Mouse (Mus musculus): ENCODE results near the gene Farp1. TPM values are rescaled to one million over a fixed set of nuclear protein-coding genes. Genes with fewer than 3 reads are reported as not detected.

Gene Farp1
- polyA plus RNA-seq, 1 experiment from 2014 or later = 34.2 TPM

DNA sequence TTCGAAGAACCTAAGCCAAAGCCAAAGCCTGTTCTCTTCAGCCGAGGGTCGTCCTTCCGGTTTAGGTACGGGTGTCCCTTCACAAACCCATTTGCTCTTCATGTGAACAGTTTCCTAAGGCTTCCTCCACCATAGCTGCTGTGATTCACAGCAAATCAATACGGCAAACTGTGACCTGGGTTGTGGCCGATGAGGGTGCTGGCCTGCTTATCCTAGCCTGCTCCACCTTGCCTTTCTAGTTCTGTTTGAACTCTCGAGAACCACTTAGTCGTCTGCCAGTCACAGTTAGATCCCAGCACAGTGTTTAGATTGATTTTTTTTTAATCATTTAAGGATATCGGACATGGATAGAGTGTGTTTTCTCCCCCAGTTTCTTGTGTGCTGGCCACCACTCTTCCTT is 203.7 kb downstream of the Farp1 start:
- no peaks in the 10 kb centered on the region for H3K27me3 ChIP-seq (replicated peaks; ENCODE audit: control insufficient read depth, insufficient read depth, low read length)
- 87% methylated on average over 10 of the region's 10 CpGs for WGBS
- DNase-seq (ENCODE audit: low spot score) = no peak
- no peaks in the 10 kb centered on the region for H3K4me1 ChIP-seq (ENCODE audit: control insufficient read depth, insufficient read depth, low read length)
- H3K36me3 ChIP-seq (ENCODE audit: control insufficient read depth, insufficient read depth, low read length) = peaks cover 74% of the 10 kb centered on the region
- H3K9ac ChIP-seq (ENCODE audit: low read depth, low read length) = no peak overlapping the region
- H3K9me3 ChIP-seq (ENCODE audit: control insufficient read depth, low read length) = no peaks in the 10 kb centered on the region
- no peak overlapping the region for H3K4me2 ChIP-seq (ENCODE audit: low read depth, low read length)
- ATAC-seq (ENCODE audit: low read depth) = no peak
- no peak overlapping the region for H3K4me3 ChIP-seq (ENCODE audit: low read depth, low read length)
- H3K27ac ChIP-seq (replicated peaks; ENCODE audit: low read depth, low read length) = no peak overlapping the region

DNA sequence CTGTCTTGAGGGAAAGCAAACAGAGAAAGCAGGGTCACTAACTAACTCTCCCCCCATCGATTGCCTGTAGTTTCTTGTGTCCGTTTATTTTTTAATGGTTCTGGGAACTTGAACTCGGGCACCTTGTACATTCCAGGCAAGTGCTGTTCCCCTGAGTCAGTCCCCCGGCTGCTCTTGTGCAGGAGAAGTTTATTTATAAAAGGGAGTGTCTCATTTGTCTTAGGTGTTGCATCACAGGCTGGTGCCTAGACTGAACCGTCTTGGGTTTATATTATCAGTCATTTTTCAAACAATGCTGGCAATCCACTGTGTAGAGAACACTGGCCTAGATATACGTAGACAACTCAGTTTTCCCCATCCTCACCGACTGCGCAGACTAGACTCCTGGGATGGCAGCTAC is 204.4 kb downstream of the Farp1 start:
- DNase-seq (ENCODE audit: low spot score) (no peak), ATAC-seq (ENCODE audit: low read depth) (no peak)
- no peaks in the 10 kb centered on the region for H3K27me3 ChIP-seq (replicated peaks; ENCODE audit: control insufficient read depth, insufficient read depth, low read length)
- H3K4me2 ChIP-seq (ENCODE audit: low read depth, low read length) = no peak overlapping the region
- 68% methylated on average over 8 of the region's 8 CpGs for WGBS
- H3K9ac ChIP-seq (ENCODE audit: low read depth, low read length) = no peak overlapping the region
- H3K27ac ChIP-seq (replicated peaks; ENCODE audit: low read depth, low read length) = no peak overlapping the region
- peaks cover 78% of the 10 kb centered on the region for H3K36me3 ChIP-seq (ENCODE audit: control insufficient read depth, insufficient read depth, low read length)
- no peaks in the 10 kb centered on the region for H3K4me1 ChIP-seq (ENCODE audit: control insufficient read depth, insufficient read depth, low read length)
- H3K9me3 ChIP-seq (ENCODE audit: control insufficient read depth, low read length) = no peaks in the 10 kb centered on the region
- no peak overlapping the region for H3K4me3 ChIP-seq (ENCODE audit: low read depth, low read length)

DNA sequence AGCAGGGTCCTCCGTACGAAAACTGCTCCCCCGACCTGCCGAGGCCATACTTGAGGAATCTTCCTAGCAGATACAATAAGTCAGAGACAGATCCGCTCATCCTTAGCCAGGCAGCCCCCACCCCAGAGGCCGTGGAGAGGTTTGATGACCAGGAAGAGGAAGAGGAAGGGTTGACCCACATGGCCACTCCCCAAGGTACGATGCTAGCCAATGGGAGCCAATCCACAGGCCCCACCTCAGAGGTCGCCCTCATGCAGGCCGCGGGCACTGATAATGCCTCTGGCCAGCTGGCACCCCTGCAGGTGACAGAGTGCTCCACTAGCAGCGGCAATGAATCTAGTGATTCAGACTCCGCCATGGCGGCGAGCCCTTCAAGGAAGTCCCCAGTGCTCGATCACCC is 209.1 kb downstream of the Farp1 start:
- H3K9me3 ChIP-seq (ENCODE audit: control insufficient read depth, low read length) = no peaks in the 10 kb centered on the region
- H3K36me3 ChIP-seq (ENCODE audit: control insufficient read depth, insufficient read depth, low read length) = peaks cover 55% of the 10 kb centered on the region
- ATAC-seq (ENCODE audit: low read depth) = no peak

DNA sequence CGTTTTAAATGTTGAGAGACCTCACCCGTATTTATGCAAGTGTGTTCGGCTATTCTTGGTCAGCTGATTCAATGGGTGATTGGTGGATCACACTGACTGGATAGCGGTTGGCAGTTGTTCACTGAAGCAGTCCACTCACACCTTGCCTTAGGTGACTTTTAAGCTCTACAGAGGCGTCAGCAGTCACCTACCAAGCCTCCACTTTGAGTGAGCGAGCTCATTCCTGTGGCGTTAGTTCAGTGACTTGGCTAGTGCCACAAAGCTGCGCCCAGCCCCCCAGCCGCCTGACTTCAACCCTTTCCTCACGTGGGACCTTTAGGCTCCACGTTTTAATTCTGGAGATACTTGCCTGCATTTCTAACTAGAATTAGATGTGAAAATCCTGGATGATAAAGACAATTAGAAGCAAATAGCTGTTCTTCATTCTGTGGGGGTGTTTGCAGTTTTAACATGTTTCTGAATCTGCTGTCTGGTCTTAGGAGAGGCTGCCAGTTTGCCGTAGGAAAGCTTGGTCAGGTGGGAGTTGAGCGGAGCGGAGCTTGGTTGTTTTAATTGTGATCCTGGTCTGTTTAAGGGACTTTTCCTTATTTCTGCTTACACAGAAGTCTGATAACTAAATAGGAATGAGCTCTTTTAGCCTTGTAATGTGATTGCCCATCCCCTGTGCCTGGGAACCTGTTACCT is 211.2 kb downstream of the Farp1 start:
- no peaks in the 10 kb centered on the region for H3K9me3 ChIP-seq (ENCODE audit: control insufficient read depth, low read length)
- no peak overlapping the region for H3K9ac ChIP-seq (ENCODE audit: low read depth, low read length)
- DNase-seq (ENCODE audit: low spot score) = no peak
- no peak for ATAC-seq (ENCODE audit: low read depth)
- no peaks in the 10 kb centered on the region for H3K27me3 ChIP-seq (replicated peaks; ENCODE audit: control insufficient read depth, insufficient read depth, low read length)
- H3K4me1 ChIP-seq (ENCODE audit: control insufficient read depth, insufficient read depth, low read length) = peaks cover 29% of the 10 kb centered on the region
- peak overlapping the region; percentile 70 for H3K27ac ChIP-seq (replicated peaks; ENCODE audit: low read depth, low read length)
- WGBS = 64% methylated on average over 14 of the region's 14 CpGs
- H3K36me3 ChIP-seq (ENCODE audit: control insufficient read depth, insufficient read depth, low read length) = peaks cover 57% of the 10 kb centered on the region
- no peak overlapping the region for H3K4me2 ChIP-seq (ENCODE audit: low read depth, low read length)
- H3K4me3 ChIP-seq (ENCODE audit: low read depth, low read length) = no peak overlapping the region

More for the DNA sequence above, 209.1 kb downstream of the Farp1 start:
- no peak overlapping the region for H3K9ac ChIP-seq (ENCODE audit: low read depth, low read length)
- H3K4me2 ChIP-seq (ENCODE audit: low read depth, low read length) = no peak overlapping the region
- no peak for DNase-seq (ENCODE audit: low spot score)
- 92% methylated on average over 15 of the region's 15 CpGs for WGBS
- H3K4me3 ChIP-seq (ENCODE audit: low read depth, low read length) = no peak overlapping the region
- H3K27ac ChIP-seq (replicated peaks; ENCODE audit: low read depth, low read length) = no peak overlapping the region
- H3K27me3 ChIP-seq (replicated peaks; ENCODE audit: control insufficient read depth, insufficient read depth, low read length) = no peaks in the 10 kb centered on the region
- H3K4me1 ChIP-seq (ENCODE audit: control insufficient read depth, insufficient read depth, low read length) = peaks cover 29% of the 10 kb centered on the region

DNA sequence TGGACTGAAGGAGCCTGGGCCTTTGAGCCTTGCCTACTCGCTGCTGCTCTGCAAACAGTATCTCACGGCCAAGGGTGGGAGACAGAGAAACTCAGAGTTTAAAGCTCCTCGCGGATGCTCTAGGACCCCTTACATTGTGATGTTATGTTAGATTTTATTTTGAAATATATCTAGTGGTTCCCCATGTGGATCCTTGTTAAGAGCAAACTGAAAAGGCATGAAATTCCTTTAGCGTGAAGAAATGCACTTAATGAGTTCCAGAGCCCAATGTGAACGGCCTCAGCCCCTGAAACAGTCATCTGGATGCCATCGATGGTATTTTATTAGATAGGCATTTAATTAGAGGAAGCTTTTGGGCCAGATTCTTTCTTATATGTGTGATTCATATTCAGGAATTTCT is 212.3 kb downstream of the Farp1 start:
- WGBS = 16% methylated on average over 7 of the region's 7 CpGs
- peak overlapping the region; percentile 70 for H3K27ac ChIP-seq (replicated peaks; ENCODE audit: low read depth, low read length)

DNA sequence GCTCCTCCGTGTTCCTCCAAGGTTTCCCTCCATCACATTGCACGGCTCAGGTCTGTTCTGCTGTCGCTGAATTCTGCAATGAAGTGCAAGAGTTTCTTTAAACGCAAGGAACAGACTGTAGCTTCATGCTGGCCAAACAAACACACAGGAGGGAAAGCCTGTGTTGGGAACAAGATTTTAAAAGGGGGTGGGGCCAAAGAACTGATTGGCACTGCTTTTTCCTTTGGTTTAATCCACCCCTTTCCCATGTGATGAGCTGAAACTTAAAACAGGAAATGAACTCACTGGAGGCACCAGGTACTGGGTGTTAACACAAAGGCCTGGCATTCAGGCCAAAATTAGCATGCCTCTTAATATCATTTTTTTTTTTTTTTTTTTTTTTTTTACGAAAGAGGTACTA is 213.3 kb downstream of the Farp1 start:
- WGBS = 57% methylated on average over 5 of the region's 5 CpGs
- H3K4me1 ChIP-seq (ENCODE audit: control insufficient read depth, insufficient read depth, low read length) = peaks cover 29% of the 10 kb centered on the region
- DNase-seq (ENCODE audit: low spot score) (no peak), ATAC-seq (ENCODE audit: low read depth) (no peak)
- no peak overlapping the region for H3K9ac ChIP-seq (ENCODE audit: low read depth, low read length)
- peaks cover 35% of the 10 kb centered on the region for H3K36me3 ChIP-seq (ENCODE audit: control insufficient read depth, insufficient read depth, low read length)
- no peaks in the 10 kb centered on the region for H3K27me3 ChIP-seq (replicated peaks; ENCODE audit: control insufficient read depth, insufficient read depth, low read length)
- no peak overlapping the region for H3K4me2 ChIP-seq (ENCODE audit: low read depth, low read length)
- H3K9me3 ChIP-seq (ENCODE audit: control insufficient read depth, low read length) = no peaks in the 10 kb centered on the region
- no peak overlapping the region for H3K4me3 ChIP-seq (ENCODE audit: low read depth, low read length)
- H3K27ac ChIP-seq (replicated peaks; ENCODE audit: low read depth, low read length) = peak overlapping the region; percentile 70

More for the DNA sequence above, 212.3 kb downstream of the Farp1 start:
- Histone ChIP-seq H3K4me1 (ENCODE audit: control insufficient read depth, insufficient read depth, low read length) (peaks cover 29% of the 10 kb centered on the region), H3K9me3 (ENCODE audit: control insufficient read depth, low read length) (no peaks in the 10 kb centered on the region), H3K27me3 (replicated peaks; ENCODE audit: control insufficient read depth, insufficient read depth, low read length) (no peaks in the 10 kb centered on the region), H3K9ac (ENCODE audit: low read depth, low read length) (no peak overlapping the region), H3K4me3 (ENCODE audit: low read depth, low read length) (no peak overlapping the region), H3K36me3 (ENCODE audit: control insufficient read depth, insufficient read depth, low read length) (peaks cover 46% of the 10 kb centered on the region), H3K4me2 (ENCODE audit: low read depth, low read length) (no peak overlapping the region)
- DNase-seq (ENCODE audit: low spot score) (peak; percentile 94), ATAC-seq (ENCODE audit: low read depth) (peak; percentile 76)

DNA sequence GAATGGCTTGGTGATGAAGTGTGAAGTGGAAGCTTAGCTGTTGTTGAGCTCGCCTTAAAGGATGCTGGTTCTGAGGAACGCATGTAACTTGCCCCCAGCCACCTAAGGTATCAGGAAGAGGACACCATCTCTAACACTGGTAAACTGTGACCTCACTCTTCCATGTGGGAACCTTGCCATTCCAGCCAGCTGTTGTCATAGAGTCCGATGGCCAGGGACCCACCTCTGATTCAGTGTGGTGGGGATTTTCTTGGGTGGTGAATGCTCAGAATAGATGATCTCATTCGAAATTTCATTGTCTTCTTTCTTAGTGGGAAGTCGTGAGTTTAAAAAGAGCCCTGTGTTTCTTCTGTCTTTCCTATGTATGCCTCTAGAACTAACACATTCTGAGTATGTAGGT is 216.1 kb downstream of the Farp1 start:
- ATAC-seq (ENCODE audit: low read depth) (no peak), DNase-seq (ENCODE audit: low spot score) (no peak)
- Histone ChIP-seq H3K27me3 (replicated peaks; ENCODE audit: control insufficient read depth, insufficient read depth, low read length) (no peaks in the 10 kb centered on the region), H3K4me3 (ENCODE audit: low read depth, low read length) (no peak overlapping the region), H3K36me3 (ENCODE audit: control insufficient read depth, insufficient read depth, low read length) (peaks cover 41% of the 10 kb centered on the region), H3K4me1 (ENCODE audit: control insufficient read depth, insufficient read depth, low read length) (peaks cover 25% of the 10 kb centered on the region), H3K9me3 (ENCODE audit: control insufficient read depth, low read length) (no peaks in the 10 kb centered on the region), H3K9ac (ENCODE audit: low read depth, low read length) (no peak overlapping the region), H3K27ac (replicated peaks; ENCODE audit: low read depth, low read length) (no peak overlapping the region), H3K4me2 (ENCODE audit: low read depth, low read length) (no peak overlapping the region)
- WGBS = 83% methylated on average over 5 of the region's 5 CpGs

DNA sequence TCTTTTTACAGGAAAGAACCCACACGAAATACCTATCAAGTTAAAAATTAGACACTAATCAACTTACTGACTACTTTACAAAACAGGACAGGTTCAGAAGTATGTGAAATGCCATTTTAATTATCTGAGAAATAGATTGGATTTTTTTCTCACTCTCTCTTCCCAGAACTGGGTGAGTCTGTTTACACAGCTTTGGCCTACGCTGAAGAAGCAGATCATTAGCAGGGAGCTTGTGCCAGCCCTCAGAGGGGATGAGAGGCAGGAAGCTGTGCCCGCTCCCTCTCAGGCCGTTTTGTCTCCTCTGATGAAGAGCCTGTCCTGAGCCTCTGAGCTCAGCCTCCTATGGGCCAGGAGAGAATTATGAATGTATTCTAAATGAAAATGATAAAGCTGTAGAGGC is 216.7 kb downstream of the Farp1 start:
- DNase-seq (ENCODE audit: low spot score) (no peak), ATAC-seq (ENCODE audit: low read depth) (no peak)
- Histone ChIP-seq H3K36me3 (ENCODE audit: control insufficient read depth, insufficient read depth, low read length) (peaks cover 48% of the 10 kb centered on the region), H3K9me3 (ENCODE audit: control insufficient read depth, low read length) (no peaks in the 10 kb centered on the region), H3K27ac (replicated peaks; ENCODE audit: low read depth, low read length) (no peak overlapping the region), H3K4me1 (ENCODE audit: control insufficient read depth, insufficient read depth, low read length) (peaks cover 19% of the 10 kb centered on the region), H3K9ac (ENCODE audit: low read depth, low read length) (no peak overlapping the region), H3K27me3 (replicated peaks; ENCODE audit: control insufficient read depth, insufficient read depth, low read length) (no peaks in the 10 kb centered on the region), H3K4me3 (ENCODE audit: low read depth, low read length) (no peak overlapping the region), H3K4me2 (ENCODE audit: low read depth, low read length) (no peak overlapping the region)
- WGBS = 68% methylated on average over 4 of the region's 4 CpGs

DNA sequence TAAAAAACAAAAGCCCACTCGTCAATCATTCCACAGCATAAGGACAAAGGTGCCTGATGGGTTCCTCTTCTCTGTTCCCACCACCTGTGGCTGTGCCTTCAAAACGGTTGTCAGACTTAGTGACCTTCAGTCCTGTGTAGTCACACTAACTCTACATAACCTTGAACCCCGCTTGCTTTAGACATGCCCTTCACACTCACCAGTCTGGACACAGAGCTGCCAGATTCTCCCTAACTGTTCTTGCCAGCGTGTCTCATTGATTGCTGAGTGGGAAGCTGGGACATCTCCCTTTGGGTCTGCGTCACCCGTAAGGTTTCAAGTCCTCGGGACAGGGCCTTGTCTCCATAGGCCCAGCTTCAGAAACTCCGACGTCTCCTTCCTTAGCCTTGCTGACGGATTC is 217.5 kb downstream of the Farp1 start:
- H3K27ac ChIP-seq (replicated peaks; ENCODE audit: low read depth, low read length) = no peak overlapping the region
- H3K36me3 ChIP-seq (ENCODE audit: control insufficient read depth, insufficient read depth, low read length) = peaks cover 56% of the 10 kb centered on the region
- H3K4me3 ChIP-seq (ENCODE audit: low read depth, low read length) = no peak overlapping the region
- H3K9ac ChIP-seq (ENCODE audit: low read depth, low read length) = no peak overlapping the region
- DNase-seq (ENCODE audit: low spot score) (no peak), ATAC-seq (ENCODE audit: low read depth) (no peak)
- 90% methylated on average over 10 of the region's 10 CpGs for WGBS
- no peaks in the 10 kb centered on the region for H3K27me3 ChIP-seq (replicated peaks; ENCODE audit: control insufficient read depth, insufficient read depth, low read length)
- H3K4me2 ChIP-seq (ENCODE audit: low read depth, low read length) = no peak overlapping the region
- H3K9me3 ChIP-seq (ENCODE audit: control insufficient read depth, low read length) = no peaks in the 10 kb centered on the region
- H3K4me1 ChIP-seq (ENCODE audit: control insufficient read depth, insufficient read depth, low read length) = peaks cover 12% of the 10 kb centered on the region
